Mouse (Mus musculus) left cerebral cortex, postnatal 10 days (tissue): ENCODE data around the gene AC109138.7. TPM values are rescaled to one million over a fixed set of nuclear protein-coding genes. Genes with fewer than 3 reads are reported as not detected.
"Not testable (repeated sequence)": the region's sequence is repeated elsewhere in the genome, so short reads cannot be mapped to it uniquely, and the experiment has no call there.

Experiments used
- DNase-seq, 2 experiments: peaks; one replicate each; pipeline ENCODE4 v3.0.0; 2021 to 2022; ENCODE audit warnings: low spot score in 2 of 2, mixed read lengths in 1 of 2; ENCODE audit errors: extremely low spot score in 1 of 2
- intact Hi-C: fragments of 180-260 bp; cut with DNase I; formaldehyde crosslinking; loops from one replicate; pipeline ENCODE4 v1.15.1; 2025
- total RNA-seq, 2 experiments: library from RNA; stranded (reverse); gene quantifications; 2 replicates each; pipeline ENCODE4 v1.2.3; 2021

Gene AC109138.7
- total RNA-seq, 2 experiments from 2014 or later = not detected

DNA sequence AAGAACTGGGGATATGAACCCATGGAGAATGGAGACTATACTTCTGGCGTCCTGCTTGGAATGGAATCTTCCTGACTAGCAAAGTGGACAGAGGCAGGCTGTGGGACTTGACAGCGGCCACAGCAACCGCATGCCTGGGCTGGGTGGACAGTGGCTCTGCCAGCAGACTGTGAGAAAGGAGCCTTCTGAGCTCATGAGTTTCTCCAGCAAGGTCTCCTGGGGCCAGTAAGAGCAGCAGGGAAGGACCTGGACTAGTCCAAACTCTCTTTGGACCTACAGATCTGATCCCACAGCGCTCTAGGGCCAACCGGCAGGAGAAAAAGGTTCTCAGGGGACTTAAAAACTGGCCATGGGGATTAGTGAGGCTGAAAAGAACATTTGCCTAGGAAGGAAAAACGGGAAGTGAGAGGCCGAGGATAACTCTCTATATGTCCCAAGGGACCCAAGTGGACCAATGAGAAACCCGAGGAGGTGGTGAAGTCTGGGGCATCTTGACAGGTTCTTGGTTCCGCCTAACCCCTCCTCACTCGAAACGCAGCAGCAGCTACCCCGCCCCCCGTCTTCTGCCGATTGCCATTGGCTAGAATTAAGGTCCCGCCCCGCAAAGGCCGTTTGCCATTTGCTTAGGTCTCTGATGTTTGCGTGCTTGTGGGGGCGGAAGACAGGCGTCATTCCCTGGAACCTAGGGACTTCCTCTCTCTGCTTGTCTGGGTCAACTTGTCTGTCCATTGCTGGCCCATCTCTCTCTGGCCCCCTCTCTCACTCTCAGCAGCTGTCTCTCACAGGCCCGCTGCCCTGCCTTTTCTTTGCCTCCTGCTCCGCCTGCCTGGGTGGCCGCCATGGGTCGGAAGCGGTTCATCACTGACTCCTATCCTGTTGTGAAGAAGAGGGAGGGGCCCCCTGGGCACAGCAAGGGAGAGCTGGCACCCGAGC, 17.4 kb downstream of the AC109138.7 start, which contains the start of gene Pold4:
Gene Pold4, plus strand, starts transcription at position 647 of the 933 bp plus-strand sequence.
- peak; percentile 97 to 99 for DNase-seq
- intact Hi-C loops = no loop called here

DNA sequence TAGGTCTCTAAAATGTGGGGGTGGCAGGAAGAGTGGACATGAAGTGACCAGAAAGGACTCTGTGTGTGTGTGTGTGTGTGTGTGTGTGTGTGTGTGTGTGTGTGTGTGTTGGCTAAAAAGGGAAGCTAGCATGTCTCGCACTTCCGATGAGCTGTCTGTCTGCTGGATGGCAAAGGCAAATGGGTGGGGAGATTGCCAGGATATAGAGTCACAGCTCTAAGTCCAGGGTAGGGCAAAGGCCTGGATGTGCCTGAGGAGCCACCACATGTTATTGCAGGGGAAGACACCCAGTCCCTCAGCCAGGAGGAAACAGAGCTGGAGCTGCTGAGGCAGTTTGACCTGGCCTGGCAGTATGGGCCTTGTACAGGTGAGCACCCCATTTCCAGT, 18.0 kb downstream of the AC109138.7 start:
- intact Hi-C loops = no loop called here
- DNase-seq = no peak

DNA sequence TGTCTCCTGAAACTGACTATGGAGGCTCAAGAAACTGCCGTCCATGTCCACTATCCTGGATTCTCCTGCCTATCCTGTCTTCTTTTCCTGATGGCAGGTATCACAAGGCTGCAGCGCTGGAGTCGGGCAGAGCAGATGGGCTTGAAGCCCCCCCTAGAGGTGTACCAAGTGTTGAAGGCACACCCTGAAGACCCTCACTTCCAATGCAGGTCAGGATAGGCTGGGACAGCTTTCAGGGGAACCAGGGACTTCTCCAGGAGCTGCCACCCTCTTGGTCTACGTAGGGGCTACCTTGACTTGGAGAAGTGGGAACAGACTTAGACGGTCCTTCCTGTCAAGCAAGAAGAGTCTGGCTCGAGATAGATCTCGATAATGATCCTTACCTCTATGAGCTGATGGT, 18.5 kb downstream of the AC109138.7 start:
- no peak for DNase-seq
- intact Hi-C loops = no loop called here

- no peak for DNase-seq
- intact Hi-C loops = no loop called here
Observed at GRCm38 (mm10) chr19:4234548-4234947, 20.4 kb downstream of the AC109138.7 start.

DNA sequence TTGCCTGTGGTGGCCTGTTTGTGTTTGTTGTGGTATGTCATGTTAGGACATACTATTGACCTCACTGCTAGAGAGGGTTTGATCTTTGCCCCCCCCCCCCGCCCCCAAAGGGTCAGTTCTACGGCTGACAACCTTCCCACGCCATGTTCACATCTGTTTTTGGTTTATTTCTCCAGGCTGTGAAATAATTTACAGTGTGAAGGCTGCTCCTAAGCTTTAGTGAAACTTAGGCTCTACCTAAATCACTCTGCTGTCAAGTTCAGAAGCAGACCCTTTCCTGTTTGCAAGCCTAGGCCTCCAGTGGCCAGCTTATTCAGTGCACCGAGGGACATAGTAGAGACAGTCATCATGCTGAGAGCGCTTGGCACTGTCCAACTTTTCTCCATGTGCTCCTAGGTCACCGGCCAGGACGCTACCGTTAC, 26.1 kb downstream of the AC109138.7 start:
- intact Hi-C loops = no loop called here
- DNase-seq = no peak

GRCm38 (mm10) chr19:4242416-4242815, 28.3 kb downstream of the AC109138.7 start:
- intact Hi-C loops = no loop called here
- DNase-seq = no peak

- intact Hi-C loops = no loop called here
- DNase-seq = no peak
Observed at GRCm38 (mm10) chr19:4244775-4245174, 30.6 kb downstream of the AC109138.7 start.

- intact Hi-C loops = no loop called here
- no peak for DNase-seq
Observed at GRCm38 (mm10) chr19:4247010-4247409, 32.9 kb downstream of the AC109138.7 start.

- intact Hi-C loops, DNase-seq: not testable (repeated sequence)
Observed at GRCm38 (mm10) chr19:4248683-4249082, 34.5 kb downstream of the AC109138.7 start.

- DNase-seq = no peak
- intact Hi-C loops = loop anchor here (10.0 kb wide), 1 partner anchor 191 kb away; no protein-coding TSS in a partner anchor
Observed at GRCm38 (mm10) chr19:4254230-4254629, 40.1 kb downstream of the AC109138.7 start.

DNA sequence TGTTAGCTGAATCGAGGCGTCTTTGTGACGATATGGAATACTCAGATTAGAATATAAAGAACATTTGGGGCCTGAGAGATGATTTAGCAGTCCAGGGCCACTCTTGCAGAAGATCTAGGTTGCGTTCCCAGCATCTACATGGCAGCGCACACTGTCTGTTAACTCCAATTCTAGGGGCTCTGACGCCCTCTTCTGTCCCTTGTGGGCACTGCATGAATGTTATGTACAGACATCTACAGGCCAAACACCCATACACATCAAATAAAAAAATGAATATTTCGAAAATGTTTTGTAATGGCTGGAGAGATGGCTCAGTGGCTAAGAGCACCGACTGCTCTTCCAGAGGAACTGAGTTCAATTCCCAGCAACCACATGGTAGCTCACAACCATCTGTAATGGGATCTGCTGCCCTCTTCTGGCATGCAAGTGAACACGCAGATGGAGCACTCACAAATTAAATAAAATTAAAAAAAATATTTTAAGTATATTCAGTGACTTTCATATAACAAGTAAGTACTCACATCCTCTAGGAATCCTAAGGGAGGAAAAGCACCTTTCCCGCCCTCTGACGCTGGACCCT, 41.5 kb downstream of the AC109138.7 start:
- intact Hi-C loops = loop anchor here (2.0 to 10.0 kb wide), 2 partner anchors 51 to 189 kb away; partner anchors contain the start of gene Grk2

GRCm38 (mm10) chr19:4257216-4257896, 43.2 kb downstream of the AC109138.7 start:
- intact Hi-C loops = loop anchor here (2.0 to 10.0 kb wide), 2 partner anchors 49 to 187 kb away; partner anchors contain the start of gene Grk2
- DNase-seq = peak; percentile 92 to 93

More for the DNA sequence above, 41.5 kb downstream of the AC109138.7 start:
- no peak for DNase-seq

DNA sequence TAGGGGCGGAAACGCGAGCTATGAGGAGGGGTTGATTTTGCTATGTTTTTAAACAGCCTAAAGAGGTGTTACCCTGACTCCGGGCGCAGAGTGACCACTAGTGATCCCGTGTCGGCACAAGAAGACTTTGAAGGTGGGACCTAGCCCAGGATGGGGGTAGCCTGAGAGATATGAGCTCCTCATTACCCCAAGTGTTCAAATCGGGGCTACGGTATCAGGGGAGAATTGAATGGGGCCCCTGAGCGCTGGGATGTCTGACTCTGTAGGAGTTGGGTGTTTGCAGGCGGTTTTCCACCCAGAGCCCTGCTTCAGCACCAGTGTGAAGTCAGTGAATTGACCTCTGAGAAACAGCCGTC, 43.7 kb downstream of the AC109138.7 start:
- no peak for DNase-seq
- intact Hi-C loops = loop anchor here (2.0 to 10.0 kb wide), 2 partner anchors 49 to 187 kb away; partner anchors contain the start of gene Grk2

GRCm38 (mm10) chr19:4261038-4261698, 47.0 kb downstream of the AC109138.7 start:
- intact Hi-C loops = no loop called here
- DNase-seq = no peak

- intact Hi-C loops = no loop called here
- no peak for DNase-seq
Observed at GRCm38 (mm10) chr19:4262756-4263155, 48.6 kb downstream of the AC109138.7 start.

DNA sequence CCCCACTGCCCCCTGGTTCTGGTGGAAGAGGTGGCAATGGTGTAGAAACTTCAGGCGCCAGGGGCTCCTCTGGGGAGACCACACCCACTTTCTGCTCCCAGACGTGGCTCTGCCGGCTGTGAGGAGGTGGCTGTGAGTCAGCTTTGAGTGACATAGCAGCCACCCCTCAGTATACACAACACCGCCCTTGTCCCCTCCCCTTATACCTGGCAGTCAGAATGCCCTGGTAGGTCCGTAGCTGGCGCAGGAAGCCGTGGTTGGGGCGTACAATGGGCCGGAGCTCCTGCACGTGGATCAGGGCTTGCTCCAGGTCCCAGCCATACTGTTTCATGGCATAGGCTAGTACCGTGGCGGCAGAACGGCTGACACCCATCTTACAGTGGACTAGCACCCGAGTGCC, 49.5 kb downstream of the AC109138.7 start:
- intact Hi-C loops = no loop called here
- no peak for DNase-seq

DNA sequence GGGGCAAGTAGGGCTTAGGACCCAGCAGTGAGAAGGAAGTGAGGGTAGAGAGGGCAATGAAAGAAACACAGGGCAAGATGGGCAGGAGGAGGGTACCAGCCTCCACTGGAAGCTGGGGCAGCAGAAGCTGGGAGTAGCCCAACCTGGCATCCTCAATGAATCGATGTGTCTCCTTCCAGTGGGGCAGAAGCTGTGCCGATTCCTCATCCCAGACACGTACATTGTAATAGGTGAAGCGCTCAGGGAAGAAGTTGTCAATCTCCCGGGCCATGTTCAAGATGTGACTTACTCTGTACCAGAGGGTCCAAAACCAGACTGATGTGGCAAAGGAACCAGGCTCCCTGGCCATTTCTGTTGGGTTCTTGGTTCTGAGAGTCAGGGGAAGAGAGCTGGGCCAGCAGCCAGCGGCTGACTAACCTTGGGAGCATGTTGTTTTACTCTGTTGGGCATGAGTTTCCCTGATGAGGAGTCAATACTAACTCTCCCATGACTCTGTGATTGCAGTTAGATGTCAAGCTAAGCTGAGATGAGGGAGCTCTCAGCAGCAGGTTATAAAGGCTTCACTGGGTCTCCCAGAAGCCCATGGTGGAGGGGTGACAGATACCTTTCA, 50.1 kb downstream of the AC109138.7 start:
- no peak for DNase-seq
- intact Hi-C loops = no loop called here

GRCm38 (mm10) chr19:4265956-4266355, 51.8 kb downstream of the AC109138.7 start:
- intact Hi-C loops = no loop called here
- no peak for DNase-seq
